Mouse (Mus musculus): Measurements from ENCODE around the gene Sel1l3. TPM values are rescaled to one million over a fixed set of nuclear protein-coding genes. Genes with fewer than 3 reads are reported as not detected.

The Sel1l3 gene
- polyA plus RNA-seq, 1 experiment from 2014 or later, result 0.12 TPM

- Histone ChIP-seq H3K27ac (replicated peaks) (no peak overlapping the region), H3K4me1 (replicated peaks) (no peaks in the 10 kb centered on the region), H3K27me3 (no peaks in the 10 kb centered on the region), H3K36me3 (replicated peaks) (no peaks in the 10 kb centered on the region), H3K4me3 (replicated peaks) (no peak overlapping the region), H3K9me3 (replicated peaks) (no peaks in the 10 kb centered on the region), H3K4me2 (no peak overlapping the region), H3K9ac (no peak overlapping the region)
- no peak for ATAC-seq (ENCODE audit: insufficient read depth)
- WGBS (ENCODE audit: insufficient replicate concordance), result 58% methylated on average over 7 of the region's 7 CpGs
Observed at GRCm38 (mm10) chr5:53172908-53173307, 40.8 kb downstream of the Sel1l3 start.

- Histone ChIP-seq H3K4me1 (replicated peaks) (no peaks in the 10 kb centered on the region), H3K4me2 (no peak overlapping the region), H3K27me3 (no peaks in the 10 kb centered on the region), H3K36me3 (replicated peaks) (no peaks in the 10 kb centered on the region), H3K4me3 (replicated peaks) (no peak overlapping the region), H3K9me3 (replicated peaks) (no peaks in the 10 kb centered on the region), H3K27ac (replicated peaks) (no peak overlapping the region), H3K9ac (no peak overlapping the region)
- ATAC-seq (ENCODE audit: insufficient read depth), result no peak
- WGBS (ENCODE audit: insufficient replicate concordance), result 64% methylated on average over 10 of the region's 10 CpGs
Observed at GRCm38 (mm10) chr5:53172256-53172636, 41.5 kb downstream of the Sel1l3 start.

GRCm38 (mm10) chr5:53171611-53172255 is 42.0 kb downstream of the Sel1l3 start:
- H3K9me3 ChIP-seq (replicated peaks), result no peaks in the 10 kb centered on the region
- H3K4me2 ChIP-seq, result no peak overlapping the region
- H3K27me3 ChIP-seq, result no peaks in the 10 kb centered on the region
- H3K27ac ChIP-seq (replicated peaks), result no peak overlapping the region
- no peaks in the 10 kb centered on the region for H3K4me1 ChIP-seq (replicated peaks)
- no peak for ATAC-seq (ENCODE audit: insufficient read depth)
- H3K36me3 ChIP-seq (replicated peaks), result no peaks in the 10 kb centered on the region
- no peak overlapping the region for H3K9ac ChIP-seq
- WGBS (ENCODE audit: insufficient replicate concordance), result 73% methylated on average over 6 of the region's 6 CpGs
- no peak overlapping the region for H3K4me3 ChIP-seq (replicated peaks)

- no peak overlapping the region for H3K4me3 ChIP-seq (replicated peaks)
Observed at GRCm38 (mm10) chr5:53167564-53167963, 46.2 kb downstream of the Sel1l3 start.

GRCm38 (mm10) chr5:53165672-53166071 is 48.1 kb downstream of the Sel1l3 start:
- Histone ChIP-seq H3K9me3 (replicated peaks) (no peaks in the 10 kb centered on the region), H3K4me2 (no peak overlapping the region), H3K4me3 (replicated peaks) (no peak overlapping the region), H3K9ac (no peak overlapping the region), H3K27ac (replicated peaks) (no peak overlapping the region), H3K36me3 (replicated peaks) (no peaks in the 10 kb centered on the region), H3K4me1 (replicated peaks) (no peaks in the 10 kb centered on the region), H3K27me3 (no peaks in the 10 kb centered on the region)
- ATAC-seq (ENCODE audit: insufficient read depth), result no peak
- WGBS (ENCODE audit: insufficient replicate concordance), result 62% methylated on average over 5 of the region's 5 CpGs

More at GRCm38 (mm10) chr5:53167564-53167963, 46.2 kb downstream of the Sel1l3 start:
- ATAC-seq (ENCODE audit: insufficient read depth), result no peak
- Histone ChIP-seq H3K9ac (no peak overlapping the region), H3K9me3 (replicated peaks) (no peaks in the 10 kb centered on the region), H3K27me3 (no peaks in the 10 kb centered on the region), H3K4me1 (replicated peaks) (no peaks in the 10 kb centered on the region), H3K27ac (replicated peaks) (no peak overlapping the region), H3K4me2 (no peak overlapping the region), H3K36me3 (replicated peaks) (no peaks in the 10 kb centered on the region)
- WGBS (ENCODE audit: insufficient replicate concordance), result 68% methylated on average over 4 of the region's 4 CpGs

GRCm38 (mm10) chr5:53162436-53162835 is 51.3 kb downstream of the Sel1l3 start:
- Histone ChIP-seq H3K4me2 (no peak overlapping the region), H3K36me3 (replicated peaks) (no peaks in the 10 kb centered on the region), H3K9me3 (replicated peaks) (no peaks in the 10 kb centered on the region), H3K27ac (replicated peaks) (no peak overlapping the region), H3K4me1 (replicated peaks) (no peaks in the 10 kb centered on the region), H3K9ac (no peak overlapping the region), H3K27me3 (no peaks in the 10 kb centered on the region), H3K4me3 (replicated peaks) (no peak overlapping the region)
- ATAC-seq (ENCODE audit: insufficient read depth), result no peak
- 75% methylated on average over 8 of the region's 8 CpGs for WGBS (ENCODE audit: insufficient replicate concordance)

- Histone ChIP-seq H3K4me1 (replicated peaks) (no peaks in the 10 kb centered on the region), H3K36me3 (replicated peaks) (no peaks in the 10 kb centered on the region), H3K27ac (replicated peaks) (no peak overlapping the region), H3K27me3 (no peaks in the 10 kb centered on the region), H3K4me2 (no peak overlapping the region), H3K4me3 (replicated peaks) (no peak overlapping the region), H3K9me3 (replicated peaks) (no peaks in the 10 kb centered on the region), H3K9ac (no peak overlapping the region)
- 65% methylated on average over 8 of the region's 8 CpGs for WGBS (ENCODE audit: insufficient replicate concordance)
- no peak for ATAC-seq (ENCODE audit: insufficient read depth)
Observed at GRCm38 (mm10) chr5:53161506-53162186, 52.1 kb downstream of the Sel1l3 start.

- no peaks in the 10 kb centered on the region for H3K9me3 ChIP-seq (replicated peaks)
- no peak overlapping the region for H3K27ac ChIP-seq (replicated peaks)
- H3K9ac ChIP-seq, result no peak overlapping the region
- H3K27me3 ChIP-seq, result no peaks in the 10 kb centered on the region
- H3K36me3 ChIP-seq (replicated peaks), result no peaks in the 10 kb centered on the region
- ATAC-seq (ENCODE audit: insufficient read depth), result no peak
- no peak overlapping the region for H3K4me3 ChIP-seq (replicated peaks)
- WGBS (ENCODE audit: insufficient replicate concordance), result 61% methylated on average over 6 of the region's 6 CpGs
- no peaks in the 10 kb centered on the region for H3K4me1 ChIP-seq (replicated peaks)
- H3K4me2 ChIP-seq, result no peak overlapping the region
Observed at GRCm38 (mm10) chr5:53160207-53160606, 53.5 kb downstream of the Sel1l3 start.

- Histone ChIP-seq H3K9me3 (replicated peaks) (no peaks in the 10 kb centered on the region), H3K36me3 (replicated peaks) (no peaks in the 10 kb centered on the region), H3K9ac (no peak overlapping the region), H3K4me1 (replicated peaks) (no peaks in the 10 kb centered on the region), H3K4me2 (no peak overlapping the region), H3K4me3 (replicated peaks) (no peak overlapping the region), H3K27me3 (no peaks in the 10 kb centered on the region), H3K27ac (replicated peaks) (no peak overlapping the region)
- WGBS (ENCODE audit: insufficient replicate concordance), result 59% methylated on average over 4 of the region's 4 CpGs
- no peak for ATAC-seq (ENCODE audit: insufficient read depth)
Observed at GRCm38 (mm10) chr5:53159631-53160030, 54.1 kb downstream of the Sel1l3 start.

GRCm38 (mm10) chr5:53159166-53159565 is 54.6 kb downstream of the Sel1l3 start:
- Histone ChIP-seq H3K9me3 (replicated peaks) (no peaks in the 10 kb centered on the region), H3K36me3 (replicated peaks) (no peaks in the 10 kb centered on the region), H3K9ac (no peak overlapping the region), H3K4me1 (replicated peaks) (no peaks in the 10 kb centered on the region), H3K27ac (replicated peaks) (no peak overlapping the region), H3K4me2 (no peak overlapping the region), H3K27me3 (no peaks in the 10 kb centered on the region), H3K4me3 (replicated peaks) (no peak overlapping the region)
- no peak for ATAC-seq (ENCODE audit: insufficient read depth)
- 38% methylated on average over 3 of the region's 3 CpGs for WGBS (ENCODE audit: insufficient replicate concordance)

- Histone ChIP-seq H3K27ac (replicated peaks) (no peak overlapping the region), H3K27me3 (no peaks in the 10 kb centered on the region), H3K4me3 (replicated peaks) (no peak overlapping the region), H3K4me1 (replicated peaks) (no peaks in the 10 kb centered on the region), H3K4me2 (no peak overlapping the region), H3K9ac (no peak overlapping the region), H3K9me3 (replicated peaks) (no peaks in the 10 kb centered on the region), H3K36me3 (replicated peaks) (no peaks in the 10 kb centered on the region)
- no peak for ATAC-seq (ENCODE audit: insufficient read depth)
- WGBS (ENCODE audit: insufficient replicate concordance), result 64% methylated on average over 13 of the region's 13 CpGs
Observed at GRCm38 (mm10) chr5:53155985-53156679, 57.6 kb downstream of the Sel1l3 start.
